9 mouse cellular contexts compared by ENCODE assay signal in genomic region chr1:57774001-57774667, GRCm38 (mm10). TPM values are rescaled to one million over a fixed set of nuclear protein-coding genes. Genes with fewer than 3 reads are reported as not detected.
DNase-seq lines count a peak whose midpoint lies in the region; ATAC-seq and TF ChIP-seq lines count a peak whose summit lies in the region.
"Had no signal": no experiment of that assay in that cellular context is flagged by ENCODE, and none has a peak within 500 bp of the region (broad histone marks: within the 10 kb centered on the region; RNA-seq: fewer than 3 reads in every experiment).

Spats2l (plus strand) TSS chr1:57774162.

- no peak for TF ChIP-seq CTCF in embryonic fibroblast, embryonic 13.5 days (IDR thresholded peaks at IDR 0.05; ENCODE audit: borderline replicate concordance, insufficient read depth, low read length)
- TF ChIP-seq CTCF in liver, embryonic 14.5 days (IDR thresholded peaks at IDR 0.05; ENCODE audit: low read depth) = no peak

- no peak for TF ChIP-seq POLR2A in embryonic fibroblast, embryonic 13.5 days (IDR thresholded peaks at IDR 0.05; ENCODE audit: low read depth, low read length)

- H3K36me3 ChIP-seq in erythroblast, embryonic 14.5 days (ENCODE audit: control insufficient read depth) = no peaks in the 10 kb centered on the region
- no peaks in the 10 kb centered on the region for H3K36me3 ChIP-seq in heart, embryonic 15.5 days
- H3K36me3 ChIP-seq in liver, embryonic 14.5 days (replicated peaks; ENCODE audit: control insufficient read depth, insufficient read depth, low read depth) = no peaks in the 10 kb centered on the region
- no peaks in the 10 kb centered on the region for H3K36me3 ChIP-seq in neural tube, embryonic 14.5 days (ENCODE audit: control insufficient read depth, insufficient read depth, low read length)

- no peak for TF ChIP-seq EP300 in liver, embryonic 14.5 days (IDR thresholded peaks at IDR 0.05; ENCODE audit: low read depth)

- ATAC-seq in erythroblast, adult 5-6 weeks (replicated peaks; ENCODE audit: low FRiP score, poor library complexity, severe bottlenecking) = no peak
- ATAC-seq in heart, embryonic 15.5 days (replicated peaks; ENCODE audit: insufficient number of reproducible peaks, insufficient read depth, low FRiP score, low read depth) = peak; percentile 66
- ATAC-seq in liver, embryonic 14.5 days (ENCODE audit: insufficient read depth) = peak; percentile 8; the same call in 1 of the 2 replicates
- ATAC-seq in neural tube, embryonic 14.5 days (ENCODE audit: low read depth) = peak; percentile 68

- H3K9me3 ChIP-seq in erythroblast, embryonic 14.5 days (ENCODE audit: control insufficient read depth, low read length) = no peaks in the 10 kb centered on the region; the same call in 1 of the 2 replicates
- H3K9me3 ChIP-seq in heart, embryonic 15.5 days (replicated peaks) = no peaks in the 10 kb centered on the region
- no peaks in the 10 kb centered on the region for H3K9me3 ChIP-seq in liver, embryonic 14.5 days (ENCODE audit: control insufficient read depth, low read length)
- no peaks in the 10 kb centered on the region for H3K9me3 ChIP-seq in neural tube, embryonic 14.5 days (ENCODE audit: control insufficient read depth, low read length)

- peaks cover 41% of the 10 kb centered on the region for H3K27me3 ChIP-seq in erythroblast, embryonic 14.5 days (ENCODE audit: control insufficient read depth)
- H3K27me3 ChIP-seq in heart, embryonic 15.5 days = no peaks in the 10 kb centered on the region
- H3K27me3 ChIP-seq in liver, embryonic 14.5 days (ENCODE audit: control insufficient read depth, insufficient read depth, low read length) = peaks cover 27% of the 10 kb centered on the region
- no peaks in the 10 kb centered on the region for H3K27me3 ChIP-seq in neural tube, embryonic 14.5 days (ENCODE audit: control insufficient read depth, insufficient read depth, low read length)

- H3K4me2 ChIP-seq in heart, embryonic 15.5 days = peak within 1 kb of the TSS; percentile 87
- H3K4me2 ChIP-seq in liver, embryonic 14.5 days (ENCODE audit: low read depth) = peak within 1 kb of the TSS; percentile 52
- H3K4me2 ChIP-seq in neural tube, embryonic 14.5 days (ENCODE audit: low read depth, low read length) = peak within 1 kb of the TSS; percentile 67

- H3K4me3 ChIP-seq in erythroblast, embryonic 14.5 days (replicated peaks) = peak within 1 kb of the TSS; percentile 53
- peak within 1 kb of the TSS; percentile 67 for H3K4me3 ChIP-seq in embryonic fibroblast, embryonic 13.5 days (ENCODE audit: insufficient read depth, low read length)
- peak within 1 kb of the TSS; percentile 96 for H3K4me3 ChIP-seq in heart, embryonic 15.5 days
- peak within 1 kb of the TSS; percentile 54 to 58 for H3K4me3 ChIP-seq in liver, embryonic 14.5 days (ENCODE audit: insufficient read depth in 1 of 2, low read depth in 2 of 2, low read length in 2 of 2)
- peak within 1 kb of the TSS; percentile 86 for H3K4me3 ChIP-seq in neural tube, embryonic 14.5 days (ENCODE audit: low read depth, low read length)

- peak within 1 kb of the TSS; percentile 94 for H3K9ac ChIP-seq in heart, embryonic 15.5 days
- no peak within 1 kb of the TSS; the same call in 1 of the 2 replicates for H3K9ac ChIP-seq in liver, embryonic 14.5 days (replicated peaks)
- peak within 1 kb of the TSS; percentile 95 for H3K9ac ChIP-seq in neural tube, embryonic 14.5 days (replicated peaks; ENCODE audit: low read depth, low read length)

- H3K4me1 ChIP-seq in erythroblast, embryonic 14.5 days (ENCODE audit: control insufficient read depth) = no peaks in the 10 kb centered on the region
- H3K4me1 ChIP-seq in embryonic fibroblast, embryonic 13.5 days (ENCODE audit: control insufficient read depth, insufficient read depth, low read length) = no peaks in the 10 kb centered on the region
- peaks cover 2% of the 10 kb centered on the region; the same call in 1 of the 2 replicates for H3K4me1 ChIP-seq in heart, embryonic 15.5 days (replicated peaks)
- H3K4me1 ChIP-seq in liver, embryonic 14.5 days (replicated peaks; ENCODE audit: control insufficient read depth in 2 of 2, insufficient read depth in 2 of 2, low read length in 1 of 2) = 0 out of 4 replicates have a peak, but pooled peaks cover 0 to 2% of the 10 kb centered on the region in 2 experiments
- H3K4me1 ChIP-seq in neural tube, embryonic 14.5 days (ENCODE audit: control insufficient read depth, insufficient read depth, low read length) = no peaks in the 10 kb centered on the region

- peak within 1 kb of the TSS; percentile 33 for H3K27ac ChIP-seq in embryonic fibroblast, embryonic 13.5 days (ENCODE audit: insufficient read depth, low read length)
- H3K27ac ChIP-seq in heart, embryonic 15.5 days = peak within 1 kb of the TSS; percentile 96
- H3K27ac ChIP-seq in liver, embryonic 14.5 days = no peak within 1 kb of the TSS
- peak within 1 kb of the TSS; percentile 92 for H3K27ac ChIP-seq in neural tube, embryonic 14.5 days (ENCODE audit: low read depth, low read length)
- H3K27ac ChIP-seq: macrophage had no signal

- peak; percentile 58 for DNase-seq in kidney, postnatal 14 days
- DNase-seq in liver, embryonic 14.5 days (ENCODE audit: low read depth in 3 of 3, low spot score in 3 of 3) = no peak
- peak; percentile 41 for DNase-seq in urinary bladder, postnatal 14 days (ENCODE audit: low spot score)

- under 1% methylated on average over 22 of the region's 22 CpGs for WGBS in heart, embryonic 15.5 days
- 2% methylated on average over 22 of the region's 22 CpGs for WGBS in liver, embryonic 14.5 days (ENCODE audit: insufficient replicate concordance)
- WGBS in neural tube, embryonic 14.5 days = under 1% methylated on average over 22 of the region's 22 CpGs

RNA-seq across cellular contexts. Expression of gene Spats2l, which starts in this region (rescaled TPM):
- not detected in 2 replicates for polyA plus RNA-seq in erythroblast, embryonic 14.5 days (2012)
- 0.19 TPM in 1 of 2 replicates, not detected in the other for total RNA-seq in erythroblast, adult 5-6 weeks (2015; ENCODE audit: low replicate concordance)
- not detected in 2 replicates for total RNA-seq in erythroblast, adult 5-6 weeks (2017; ENCODE audit: low replicate concordance)
- polyA plus RNA-seq in embryonic fibroblast, embryonic 13.5 days (2011; ENCODE audit: insufficient read length, low read depth, missing spikeins) = 24.4 and 50.3 TPM in 2 replicates
- polyA plus RNA-seq in heart, embryonic 15.5 days (2015; fragmentation: Nextera tagmentation; extraction: Ambion mirVana) = 62.0 and 66.6 TPM in 2 replicates
- 2.2 and 2.8 TPM in 2 replicates for polyA plus RNA-seq in liver, embryonic 14.5 days (2012; rRNA removed)
- 7.6 and 9.9 TPM in 2 replicates for polyA plus RNA-seq in liver, embryonic 14.5 days (2014; fragmentation: Nextera tagmentation; extraction: Ambion mirVana)
- polyA plus RNA-seq in neural tube, embryonic 14.5 days (2014; fragmentation: Nextera tagmentation; extraction: Ambion mirVana) = 67.4 and 70.1 TPM in 2 replicates
- polyA plus RNA-seq: macrophage had no signal

Comparison
In these comparisons a context has a peak if more than half of its experiments do, and no peak if none do; other contexts are left out.
1. DNase-seq: peak in kidney, postnatal 14 days (single experiment) and urinary bladder, postnatal 14 days (single experiment); none in liver, embryonic 14.5 days (0 of 3).
2. Peak in every context shown above with its lines, with median percentiles within 50 percentile points of each other: H3K4me3 ChIP-seq and H3K4me2 ChIP-seq.